Mouse (Mus musculus): ENCODE results near the gene Mgll. TPM values are rescaled to one million over a fixed set of nuclear protein-coding genes. Genes with fewer than 3 reads are reported as not detected.

Mgll gene
- polyA plus RNA-seq, 1 experiment from 2014 or later = 19.3 TPM

DNA sequence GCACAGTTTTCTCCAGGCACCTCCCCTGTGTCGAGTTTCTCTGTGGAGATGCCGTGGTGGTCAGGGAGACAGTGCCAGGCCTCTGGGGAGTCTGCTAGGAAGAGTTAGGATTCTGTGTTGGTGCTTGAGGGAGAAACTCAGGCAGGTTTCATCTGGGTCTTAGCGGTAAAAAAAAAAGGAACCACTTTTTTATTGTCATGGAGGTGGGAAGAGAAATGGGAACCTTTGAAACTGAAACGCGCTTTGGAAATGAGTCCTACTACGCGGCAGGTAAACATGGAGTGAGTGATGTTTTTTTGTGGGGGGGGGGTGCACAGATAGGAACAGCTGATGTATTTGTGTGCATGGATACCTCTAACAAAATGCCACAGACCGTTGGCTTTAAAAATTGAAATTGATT, 12.1 kb downstream of the Mgll start:
- WGBS = 90% methylated on average over 8 of the region's 8 CpGs
- Histone ChIP-seq H3K4me3 (ENCODE audit: low read depth, low read length) (no peak overlapping the region), H3K9ac (ENCODE audit: low read length) (no peak overlapping the region), H3K36me3 (ENCODE audit: control insufficient read depth, insufficient read depth, low read length) (no peaks in the 10 kb centered on the region), H3K27me3 (replicated peaks; ENCODE audit: control insufficient read depth, insufficient read depth, low read length) (no peaks in the 10 kb centered on the region), H3K27ac (ENCODE audit: low read depth, low read length) (no peak overlapping the region), H3K4me1 (ENCODE audit: control insufficient read depth, insufficient read depth, low read length) (no peaks in the 10 kb centered on the region; the same call in 1 of the 2 replicates), H3K4me2 (ENCODE audit: low read length) (no peak overlapping the region), H3K9me3 (replicated peaks; ENCODE audit: control insufficient read depth, low read length) (no peaks in the 10 kb centered on the region)
- ATAC-seq (no peak), DNase-seq (ENCODE audit: low spot score) (no peak)

GRCm38 (mm10) chr6:88736741-88737508, 12.7 kb downstream of the Mgll start:
- 83% methylated on average over 16 of the region's 16 CpGs for WGBS
- ATAC-seq = no peak

DNA sequence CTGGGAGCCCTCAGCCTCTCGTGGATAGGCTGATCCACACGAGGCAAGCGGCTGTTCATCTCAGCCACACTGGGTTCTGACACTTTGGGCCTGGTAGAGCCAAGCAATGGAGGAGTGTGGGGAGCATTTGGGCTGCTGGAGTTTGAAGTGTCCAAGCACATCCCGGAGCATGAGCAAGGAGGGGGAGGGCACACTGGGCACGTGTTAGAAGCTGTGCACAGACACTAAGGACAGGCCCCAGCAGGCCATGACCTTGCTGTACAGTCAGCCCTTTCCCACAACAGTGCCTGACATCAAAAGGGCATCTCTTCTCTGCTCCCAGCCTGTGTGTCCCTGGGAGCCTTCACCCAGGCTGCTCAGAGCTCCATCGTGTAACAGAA, 13.3 kb downstream of the Mgll start:
- Histone ChIP-seq H3K27me3 (replicated peaks; ENCODE audit: control insufficient read depth, insufficient read depth, low read length) (no peaks in the 10 kb centered on the region), H3K4me2 (ENCODE audit: low read length) (no peak overlapping the region), H3K4me3 (ENCODE audit: low read depth, low read length) (no peak overlapping the region), H3K9me3 (replicated peaks; ENCODE audit: control insufficient read depth, low read length) (no peaks in the 10 kb centered on the region), H3K27ac (ENCODE audit: low read depth, low read length) (no peak overlapping the region), H3K9ac (ENCODE audit: low read length) (no peak overlapping the region), H3K36me3 (ENCODE audit: control insufficient read depth, insufficient read depth, low read length) (no peaks in the 10 kb centered on the region), H3K4me1 (ENCODE audit: control insufficient read depth, insufficient read depth, low read length) (no peaks in the 10 kb centered on the region; the same call in 1 of the 2 replicates)
- DNase-seq (ENCODE audit: low spot score) (no peak), ATAC-seq (no peak)
- WGBS = 93% methylated on average over 6 of the region's 6 CpGs

More at GRCm38 (mm10) chr6:88736741-88737508, 12.7 kb downstream of the Mgll start:
- H3K4me1 ChIP-seq (ENCODE audit: control insufficient read depth, insufficient read depth, low read length) = no peaks in the 10 kb centered on the region; the same call in 1 of the 2 replicates
- no peaks in the 10 kb centered on the region for H3K9me3 ChIP-seq (replicated peaks; ENCODE audit: control insufficient read depth, low read length)
- no peaks in the 10 kb centered on the region for H3K27me3 ChIP-seq (replicated peaks; ENCODE audit: control insufficient read depth, insufficient read depth, low read length)
- H3K27ac ChIP-seq (ENCODE audit: low read depth, low read length) = no peak overlapping the region
- H3K36me3 ChIP-seq (ENCODE audit: control insufficient read depth, insufficient read depth, low read length) = no peaks in the 10 kb centered on the region
- no peak overlapping the region for H3K4me2 ChIP-seq (ENCODE audit: low read length)
- no peak overlapping the region for H3K9ac ChIP-seq (ENCODE audit: low read length)
- no peak overlapping the region for H3K4me3 ChIP-seq (ENCODE audit: low read depth, low read length)
- no peak for DNase-seq (ENCODE audit: low spot score)

DNA sequence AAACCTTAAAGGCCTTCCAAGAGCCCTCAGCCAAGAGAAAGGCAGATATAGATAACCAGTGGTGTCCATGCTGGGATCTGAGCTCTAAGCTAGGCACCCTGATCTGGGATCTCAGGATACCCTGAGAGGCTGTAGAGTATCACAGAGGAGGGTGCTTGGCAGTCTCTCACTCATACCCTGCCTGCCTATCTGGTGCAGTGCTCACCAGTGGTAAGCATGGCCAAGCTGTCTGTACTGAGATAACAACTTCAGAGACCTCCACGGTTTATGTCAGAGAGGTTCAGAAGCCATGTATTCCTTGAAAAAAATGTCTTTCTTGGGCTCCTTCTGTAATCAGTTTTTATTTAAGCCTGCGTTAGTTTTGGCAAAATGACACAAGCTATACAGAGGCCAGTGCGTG, 16.8 kb downstream of the Mgll start:
- Histone ChIP-seq H3K36me3 (ENCODE audit: control insufficient read depth, insufficient read depth, low read length) (no peaks in the 10 kb centered on the region), H3K9me3 (replicated peaks; ENCODE audit: control insufficient read depth, low read length) (no peaks in the 10 kb centered on the region), H3K4me3 (ENCODE audit: low read depth, low read length) (no peak overlapping the region), H3K4me1 (ENCODE audit: control insufficient read depth, insufficient read depth, low read length) (no peaks in the 10 kb centered on the region; the same call in none of the 2 replicates), H3K9ac (ENCODE audit: low read length) (no peak overlapping the region), H3K27me3 (replicated peaks; ENCODE audit: control insufficient read depth, insufficient read depth, low read length) (no peaks in the 10 kb centered on the region), H3K27ac (ENCODE audit: low read depth, low read length) (no peak overlapping the region), H3K4me2 (ENCODE audit: low read length) (no peak overlapping the region)
- 89% methylated on average over 3 of the region's 3 CpGs for WGBS
- ATAC-seq (no peak), DNase-seq (ENCODE audit: low spot score) (no peak)

GRCm38 (mm10) chr6:88741791-88742190, 17.6 kb downstream of the Mgll start:
- Histone ChIP-seq H3K4me3 (ENCODE audit: low read depth, low read length) (no peak overlapping the region), H3K4me2 (ENCODE audit: low read length) (no peak overlapping the region), H3K27ac (ENCODE audit: low read depth, low read length) (peak overlapping the region; percentile 33; the same call in 1 of the 2 replicates), H3K27me3 (replicated peaks; ENCODE audit: control insufficient read depth, insufficient read depth, low read length) (no peaks in the 10 kb centered on the region), H3K9me3 (replicated peaks; ENCODE audit: control insufficient read depth, low read length) (no peaks in the 10 kb centered on the region), H3K36me3 (ENCODE audit: control insufficient read depth, insufficient read depth, low read length) (no peaks in the 10 kb centered on the region), H3K4me1 (ENCODE audit: control insufficient read depth, insufficient read depth, low read length) (no peaks in the 10 kb centered on the region; the same call in none of the 2 replicates), H3K9ac (ENCODE audit: low read length) (no peak overlapping the region)
- WGBS = 85% methylated on average over 3 of the region's 3 CpGs
- ATAC-seq = no peak
- peak; percentile 50 for DNase-seq (ENCODE audit: low spot score)

- Histone ChIP-seq H3K27me3 (replicated peaks; ENCODE audit: control insufficient read depth, insufficient read depth, low read length) (no peaks in the 10 kb centered on the region), H3K9me3 (replicated peaks; ENCODE audit: control insufficient read depth, low read length) (no peaks in the 10 kb centered on the region), H3K4me3 (ENCODE audit: low read depth, low read length) (no peak overlapping the region), H3K9ac (ENCODE audit: low read length) (no peak overlapping the region), H3K4me1 (ENCODE audit: control insufficient read depth, insufficient read depth, low read length) (no peaks in the 10 kb centered on the region; the same call in none of the 2 replicates), H3K36me3 (ENCODE audit: control insufficient read depth, insufficient read depth, low read length) (no peaks in the 10 kb centered on the region), H3K27ac (ENCODE audit: low read depth, low read length) (peak overlapping the region; percentile 33; the same call in 1 of the 2 replicates), H3K4me2 (ENCODE audit: low read length) (no peak overlapping the region)
- WGBS = 80% methylated on average over 9 of the region's 9 CpGs
- no peak for ATAC-seq
- no peak for DNase-seq (ENCODE audit: low spot score)
These were observed 18.2 kb downstream of the Mgll start for GRCm38 (mm10) chr6:88742286-88743011.

- H3K27ac ChIP-seq (ENCODE audit: low read depth, low read length) = no peak overlapping the region
- H3K27me3 ChIP-seq (replicated peaks; ENCODE audit: control insufficient read depth, insufficient read depth, low read length) = no peaks in the 10 kb centered on the region
- H3K4me2 ChIP-seq (ENCODE audit: low read length) = no peak overlapping the region
- H3K9me3 ChIP-seq (replicated peaks; ENCODE audit: control insufficient read depth, low read length) = no peaks in the 10 kb centered on the region
- ATAC-seq = no peak
- H3K9ac ChIP-seq (ENCODE audit: low read length) = no peak overlapping the region
- H3K4me3 ChIP-seq (ENCODE audit: low read depth, low read length) = no peak overlapping the region
- peak; percentile 56 for DNase-seq (ENCODE audit: low spot score)
- no peaks in the 10 kb centered on the region; the same call in none of the 2 replicates for H3K4me1 ChIP-seq (ENCODE audit: control insufficient read depth, insufficient read depth, low read length)
- 57% methylated on average over 14 of the region's 14 CpGs for WGBS
- H3K36me3 ChIP-seq (ENCODE audit: control insufficient read depth, insufficient read depth, low read length) = no peaks in the 10 kb centered on the region
These were observed 19.5 kb downstream of the Mgll start for GRCm38 (mm10) chr6:88743601-88744291.

DNA sequence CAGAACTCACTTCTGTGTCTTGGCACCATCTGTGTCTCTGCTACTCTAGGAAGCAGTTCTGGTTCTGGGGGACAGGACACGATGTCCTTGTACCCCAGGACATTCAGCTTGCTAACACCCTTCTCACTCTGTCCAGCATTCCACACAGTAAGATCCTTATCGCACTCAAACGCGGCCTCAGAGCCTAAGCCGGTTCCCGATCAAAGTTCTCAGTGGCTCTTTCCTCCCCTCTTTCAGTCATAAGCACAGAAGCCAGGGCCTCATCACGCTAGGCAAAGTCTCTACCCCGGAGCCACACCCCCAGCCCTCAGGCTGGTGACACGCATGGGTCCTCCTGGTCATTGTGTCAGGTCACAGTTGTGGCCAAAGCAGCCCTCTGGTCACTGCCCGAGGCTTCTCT, 20.8 kb downstream of the Mgll start:
- WGBS = 90% methylated on average over 10 of the region's 10 CpGs
- ATAC-seq (no peak), DNase-seq (ENCODE audit: low spot score) (no peak)
- H3K9me3 ChIP-seq (replicated peaks; ENCODE audit: control insufficient read depth, low read length) = no peaks in the 10 kb centered on the region
- H3K4me2 ChIP-seq (ENCODE audit: low read length) = no peak overlapping the region
- H3K9ac ChIP-seq (ENCODE audit: low read length) = no peak overlapping the region
- H3K27me3 ChIP-seq (replicated peaks; ENCODE audit: control insufficient read depth, insufficient read depth, low read length) = no peaks in the 10 kb centered on the region
- no peak overlapping the region for H3K27ac ChIP-seq (ENCODE audit: low read depth, low read length)
- H3K4me1 ChIP-seq (ENCODE audit: control insufficient read depth, insufficient read depth, low read length) = no peaks in the 10 kb centered on the region; the same call in none of the 2 replicates
- H3K36me3 ChIP-seq (ENCODE audit: control insufficient read depth, insufficient read depth, low read length) = no peaks in the 10 kb centered on the region
- H3K4me3 ChIP-seq (ENCODE audit: low read depth, low read length) = no peak overlapping the region
